Mouse (Mus musculus): ENCODE data around the gene Fam83d.

DNA sequence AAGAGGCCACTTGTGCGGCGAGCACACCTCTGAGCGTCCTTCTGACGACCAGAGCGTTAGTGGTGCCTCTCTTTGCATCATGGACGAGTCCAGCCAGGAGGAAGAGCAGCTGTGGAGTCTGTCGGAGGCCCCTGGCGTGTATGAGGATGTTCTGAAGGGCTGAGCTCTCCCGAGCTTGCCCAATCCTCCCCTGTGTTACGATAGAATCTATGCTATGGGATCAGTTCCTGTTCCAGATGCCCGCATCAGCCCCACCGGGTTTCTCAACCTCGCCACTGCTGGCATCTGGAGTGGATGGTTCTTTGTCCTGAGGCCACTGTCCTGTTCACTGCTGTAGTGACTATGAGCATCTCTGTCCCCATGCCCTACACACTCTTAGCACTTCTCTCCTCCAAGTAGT, 4.9 kb downstream of the Fam83d start:
- TF ChIP-seq MAZ (IDR thresholded peaks at IDR 0.05; ENCODE audit: low read depth, low read length) (no peak), ZNF384 (IDR thresholded peaks at IDR 0.05; ENCODE audit: low read depth, low read length) (no peak), MAX (IDR thresholded peaks at IDR 0.05; ENCODE audit: low read length) (no peak), CTCF (conservative IDR thresholded peaks at IDR 0.05 in 1 of 2, IDR thresholded peaks at IDR 0.05 in 1 of 2; ENCODE audit: low read depth in 2 of 2, low read length in 2 of 2) (no peak), POLR2A (IDR thresholded peaks at IDR 0.05; ENCODE audit: low read depth, low read length) (no peak), NELFE (IDR thresholded peaks at IDR 0.05; ENCODE audit: low read depth, low read length) (no peak), ZMIZ1 (IDR thresholded peaks at IDR 0.05; ENCODE audit: low read depth, low read length) (no peak), NRF1 (IDR thresholded peaks at IDR 0.05; ENCODE audit: low read depth, low read length) (no peak), JUN (IDR thresholded peaks at IDR 0.05; ENCODE audit: insufficient read depth, low read depth, low read length) (no peak), POLR2AphosphoS2 (IDR thresholded peaks at IDR 0.05; ENCODE audit: low read depth, low read length) (no peak), HCFC1 (IDR thresholded peaks at IDR 0.05; ENCODE audit: low read depth, low read length) (no peak), JUND (conservative IDR thresholded peaks at IDR 0.05; ENCODE audit: low read depth, low read length) (no peak), CHD1 (IDR thresholded peaks at IDR 0.05; ENCODE audit: low read depth, low read length) (no peak), EP300 (IDR thresholded peaks at IDR 0.05; ENCODE audit: low read length) (no peak)

All from CH12.LX (cell line).